Mouse (Mus musculus) duodenum, adult 2 months (tissue): ENCODE measurements around the gene Zfp934. TPM values are rescaled to one million over a fixed set of nuclear protein-coding genes. Genes with fewer than 3 reads are reported as not detected.

Source experiments
- polyA plus RNA-seq: library from polyadenylated mRNA; depleted of rRNA; stranded (reverse); fragments of >200 nt; gene quantifications from 2 replicates; pipeline ENCODE4 v1.2.3, GENCODE M21; 2012; ENCODE audit warnings: low replicate concordance; rRNA removed

Zfp934 gene
- polyA plus RNA-seq = 0.15 TPM in 1 of 2 replicates, not detected in the other

GRCm38 (mm10) chr13:62571099-62571498, at the start of gene Zfp934:
Gene Zfp934 (minus strand): TSS chr13:62571199.

GRCm38 (mm10) chr13:62558189-62559110, 12.5 kb downstream of the Zfp934 start, which contains the start of gene Zfp935:
Gene Zfp935 (minus strand): TSS chr13:62558511.

GRCm38 (mm10) chr13:62466424-62467334, 104.3 kb downstream of the Zfp934 start, which contains the start of gene Gm49359:
Gene Gm49359 (minus strand): TSS chr13:62466832.

Other genes starting within 250 kb of the Zfp934 start
- gene Gm3604, start 188.0 kb downstream of the Zfp934 start, polyA plus RNA-seq = 0.07 TPM in 1 of 2 replicates, not detected in the other
- 0.19 and 0.58 TPM in 2 replicates for gene Gm49359, start 104.4 kb downstream of the Zfp934 start, polyA plus RNA-seq
- not detected in 2 replicates for gene Zfp935, start 12.7 kb downstream of the Zfp934 start, polyA plus RNA-seq
- gene 6720489N17Rik, start 53.0 kb upstream of the Zfp934 start, polyA plus RNA-seq = not detected in 2 replicates
- gene Platr25, start 189.5 kb upstream of the Zfp934 start, polyA plus RNA-seq = 0.07 TPM in 1 of 2 replicates, not detected in the other
- not detected in 2 replicates for gene Gm5141, start 214.6 kb upstream of the Zfp934 start, polyA plus RNA-seq